Mouse (Mus musculus) small intestine, adult 2 months (tissue): ENCODE data around the gene Cwc22.

Source experiments
- CTCF ChIP-seq: fragments of 200-500 bp; IDR thresholded peaks from 2 replicates; pipeline ENCODE4 v1.5.1; 2012; ENCODE audit warnings: low read depth, mild to moderate bottlenecking, control low read depth, inconsistent platforms, low read length, moderate library complexity, mixed read lengths; ENCODE audit not compliant: insufficient replicate concordance, insufficient read length; ENCODE audit errors: extremely low read depth
- POLR2A ChIP-seq: fragments of 200-500 bp; IDR thresholded peaks from 2 replicates; pipeline ENCODE4 v1.6.1; 2012; ENCODE audit warnings: low read depth, mild to moderate bottlenecking, control low read depth, inconsistent platforms, low read length, moderate library complexity

DNA sequence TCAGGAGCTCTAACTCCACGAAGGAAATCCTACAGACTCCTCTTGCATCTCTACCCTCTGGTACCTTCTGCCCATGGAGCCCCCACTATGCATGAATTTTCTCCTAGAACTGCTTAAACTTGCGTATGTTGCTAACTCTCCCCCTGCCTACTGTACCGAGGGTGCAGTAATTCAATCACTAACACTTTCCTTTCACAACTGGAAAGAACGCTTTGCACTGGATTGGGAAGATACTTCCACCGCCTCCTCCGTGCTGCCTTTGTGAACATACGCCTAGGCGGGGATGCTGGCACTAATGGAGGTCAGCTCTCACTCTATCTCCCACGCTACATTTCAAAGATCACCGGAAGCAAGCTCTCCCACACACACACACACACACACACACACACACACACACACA lies 17.8 kb downstream of the Cwc22 start:
- TF ChIP-seq CTCF, result no peak
- TF ChIP-seq POLR2A, result no peak
